Mouse (Mus musculus): ENCODE results near the gene Wwp2. TPM values are rescaled to one million over a fixed set of nuclear protein-coding genes. Genes with fewer than 3 reads are reported as not detected.
"Not testable (repeated sequence)": the region's sequence is repeated elsewhere in the genome, so short reads cannot be mapped to it uniquely, and the experiment has no call there.

The Wwp2 gene
- polyA plus RNA-seq, 1 experiment = 39.5 TPM

- Histone ChIP-seq H3K36me3 (ENCODE audit: control insufficient read depth, insufficient read depth, low read length) (peaks cover 13% of the 10 kb centered on the region), H3K27ac (ENCODE audit: insufficient read depth, low read length) (no peak overlapping the region), H3K4me3 (ENCODE audit: extremely low read depth, insufficient read depth, insufficient read length) (no peak overlapping the region), H3K27me3 (ENCODE audit: control insufficient read depth, insufficient read depth, low read length) (no peaks in the 10 kb centered on the region), H3K4me1 (ENCODE audit: control insufficient read depth, insufficient read depth, insufficient read length) (peaks cover 5% of the 10 kb centered on the region; the same call in 1 of the 2 replicates)
- TF ChIP-seq POLR2A (IDR thresholded peaks at IDR 0.05; ENCODE audit: low read depth, low read length) = no peak
- no peak for TF ChIP-seq CTCF (IDR thresholded peaks at IDR 0.05; ENCODE audit: extremely low read depth, insufficient read depth, insufficient read length, insufficient replicate concordance)
- WGBS = 92% methylated on average over 5 of the region's 5 CpGs
- no peak for DNase-seq (ENCODE audit: low read depth in 1 of 2, low spot score in 2 of 2)
Measured at GRCm38 (mm10) chr8:107470302-107470701, 34.1 kb downstream of the Wwp2 start.

GRCm38 (mm10) chr8:107472403-107473100 lies 36.4 kb downstream of the Wwp2 start:
- Histone ChIP-seq H3K27ac (ENCODE audit: insufficient read depth, low read length) (no peak overlapping the region), H3K4me1 (ENCODE audit: control insufficient read depth, insufficient read depth, insufficient read length) (peaks cover 5% of the 10 kb centered on the region; the same call in 1 of the 2 replicates), H3K4me3 (ENCODE audit: extremely low read depth, insufficient read depth, insufficient read length) (no peak overlapping the region), H3K36me3 (ENCODE audit: control insufficient read depth, insufficient read depth, low read length) (peaks cover 3% of the 10 kb centered on the region), H3K27me3 (ENCODE audit: control insufficient read depth, insufficient read depth, low read length) (no peaks in the 10 kb centered on the region)
- DNase-seq (ENCODE audit: low read depth in 1 of 2, low spot score in 2 of 2) = no peak
- 26% methylated on average over 10 of the region's 10 CpGs for WGBS
- no peak for TF ChIP-seq CTCF (IDR thresholded peaks at IDR 0.05; ENCODE audit: extremely low read depth, insufficient read depth, insufficient read length, insufficient replicate concordance)
- no peak for TF ChIP-seq POLR2A (IDR thresholded peaks at IDR 0.05; ENCODE audit: low read depth, low read length)

- Histone ChIP-seq H3K27me3 (ENCODE audit: control insufficient read depth, insufficient read depth, low read length) (no peaks in the 10 kb centered on the region), H3K27ac (ENCODE audit: insufficient read depth, low read length) (no peak overlapping the region), H3K4me3 (ENCODE audit: extremely low read depth, insufficient read depth, insufficient read length) (no peak overlapping the region), H3K36me3 (ENCODE audit: control insufficient read depth, insufficient read depth, low read length) (peaks cover 2% of the 10 kb centered on the region; the same call in 1 of the 2 replicates), H3K4me1 (ENCODE audit: control insufficient read depth, insufficient read depth, insufficient read length) (peaks cover 5% of the 10 kb centered on the region)
- no peak for DNase-seq (ENCODE audit: low read depth in 1 of 2, low spot score in 2 of 2)
- WGBS = 92% methylated on average over 4 of the region's 4 CpGs
- TF ChIP-seq POLR2A (IDR thresholded peaks at IDR 0.05; ENCODE audit: low read depth, low read length) (no peak), CTCF (IDR thresholded peaks at IDR 0.05; ENCODE audit: extremely low read depth, insufficient read depth, insufficient read length, insufficient replicate concordance) (no peak)
Measured at GRCm38 (mm10) chr8:107473369-107473768, 37.2 kb downstream of the Wwp2 start.

GRCm38 (mm10) chr8:107475613-107476012 lies 39.4 kb downstream of the Wwp2 start:
- Histone ChIP-seq H3K4me1 (ENCODE audit: control insufficient read depth, insufficient read depth, insufficient read length) (peaks cover 5% of the 10 kb centered on the region), H3K27me3 (ENCODE audit: control insufficient read depth, insufficient read depth, low read length) (no peaks in the 10 kb centered on the region), H3K4me3 (ENCODE audit: extremely low read depth, insufficient read depth, insufficient read length) (no peak overlapping the region), H3K27ac (ENCODE audit: insufficient read depth, low read length) (no peak overlapping the region), H3K36me3 (ENCODE audit: control insufficient read depth, insufficient read depth, low read length) (peaks cover 1% of the 10 kb centered on the region; the same call in 1 of the 2 replicates)
- no peak for DNase-seq (ENCODE audit: low read depth in 1 of 2, low spot score in 2 of 2)
- 91% methylated on average over 3 of the region's 3 CpGs for WGBS
- TF ChIP-seq POLR2A (IDR thresholded peaks at IDR 0.05; ENCODE audit: low read depth, low read length) = no peak
- no peak for TF ChIP-seq CTCF (IDR thresholded peaks at IDR 0.05; ENCODE audit: extremely low read depth, insufficient read depth, insufficient read length, insufficient replicate concordance)

GRCm38 (mm10) chr8:107476786-107477185 lies 40.6 kb downstream of the Wwp2 start:
- H3K36me3 ChIP-seq (ENCODE audit: control insufficient read depth, insufficient read depth, low read length); H3K27ac ChIP-seq (ENCODE audit: insufficient read depth, low read length); DNase-seq (ENCODE audit: low read depth in 1 of 2, low spot score in 2 of 2); H3K27me3 ChIP-seq (ENCODE audit: control insufficient read depth, insufficient read depth, low read length); H3K4me3 ChIP-seq (ENCODE audit: extremely low read depth, insufficient read depth, insufficient read length); H3K4me1 ChIP-seq (ENCODE audit: control insufficient read depth, insufficient read depth, insufficient read length): not testable (repeated sequence)
- WGBS = 94% methylated on average over 7 of the region's 7 CpGs

- TF ChIP-seq CTCF (IDR thresholded peaks at IDR 0.05; ENCODE audit: extremely low read depth, insufficient read depth, insufficient read length, insufficient replicate concordance) (no peak), POLR2A (IDR thresholded peaks at IDR 0.05; ENCODE audit: low read depth, low read length) (no peak)
- Histone ChIP-seq H3K27me3 (ENCODE audit: control insufficient read depth, insufficient read depth, low read length) (no peaks in the 10 kb centered on the region), H3K4me3 (ENCODE audit: extremely low read depth, insufficient read depth, insufficient read length) (no peak overlapping the region), H3K36me3 (ENCODE audit: control insufficient read depth, insufficient read depth, low read length) (peaks cover 4% of the 10 kb centered on the region; the same call in 1 of the 2 replicates), H3K27ac (ENCODE audit: insufficient read depth, low read length) (no peak overlapping the region), H3K4me1 (ENCODE audit: control insufficient read depth, insufficient read depth, insufficient read length) (no peaks in the 10 kb centered on the region; the same call in 1 of the 2 replicates)
- no peak for DNase-seq (ENCODE audit: low read depth in 1 of 2, low spot score in 2 of 2)
- WGBS = 89% methylated on average over 6 of the region's 6 CpGs
Measured at GRCm38 (mm10) chr8:107478728-107479127, 42.6 kb downstream of the Wwp2 start.

- no peak for DNase-seq (ENCODE audit: low read depth in 1 of 2, low spot score in 2 of 2)
- H3K4me1 ChIP-seq (ENCODE audit: control insufficient read depth, insufficient read depth, insufficient read length) = no peaks in the 10 kb centered on the region; the same call in 1 of the 2 replicates
- no peak for TF ChIP-seq POLR2A (IDR thresholded peaks at IDR 0.05; ENCODE audit: low read depth, low read length)
- TF ChIP-seq CTCF (IDR thresholded peaks at IDR 0.05; ENCODE audit: extremely low read depth, insufficient read depth, insufficient read length, insufficient replicate concordance) = no peak
- H3K27me3 ChIP-seq (ENCODE audit: control insufficient read depth, insufficient read depth, low read length) = no peaks in the 10 kb centered on the region
- WGBS = 89% methylated on average over 4 of the region's 4 CpGs
- no peak overlapping the region for H3K4me3 ChIP-seq (ENCODE audit: extremely low read depth, insufficient read depth, insufficient read length)
- peaks cover 10% of the 10 kb centered on the region for H3K36me3 ChIP-seq (ENCODE audit: control insufficient read depth, insufficient read depth, low read length)
- H3K27ac ChIP-seq (ENCODE audit: insufficient read depth, low read length) = no peak overlapping the region
Measured at GRCm38 (mm10) chr8:107480436-107480835, 44.3 kb downstream of the Wwp2 start.

All from spleen, adult 2 months (tissue).